Mouse (Mus musculus) bone marrow macrophage, adult 2 months (primary cell): Measurements from ENCODE around the gene Tmem25. TPM values are rescaled to one million over a fixed set of nuclear protein-coding genes. Genes with fewer than 3 reads are reported as not detected.

Source experiments
- H3K27ac ChIP-seq: 2 replicates; pipeline ENCODE4 v1.5.1; 2012; ENCODE audit warnings: low read depth, low read length; ENCODE audit not compliant: insufficient read depth
- H3K4me1 ChIP-seq: 2 replicates; pipeline ENCODE4 v1.6.1; 2012; ENCODE audit warnings: low read length; ENCODE audit not compliant: control insufficient read depth, insufficient read depth
- H3K4me3 ChIP-seq: 2 replicates; pipeline ENCODE4 v1.5.1; 2012; ENCODE audit warnings: mild to moderate bottlenecking, low read length, moderate library complexity; ENCODE audit not compliant: insufficient read depth
- CTCF ChIP-seq: IDR thresholded peaks from 2 replicates; pipeline ENCODE4 v1.5.1; 2012; ENCODE audit warnings: low read depth, mild to moderate bottlenecking, low read length, moderate library complexity
- POLR2A ChIP-seq: IDR thresholded peaks from 2 replicates; pipeline ENCODE4 v1.6.1; 2012; ENCODE audit warnings: mild to moderate bottlenecking, low read depth, low read length, borderline replicate concordance
- polyA plus RNA-seq: library from polyadenylated mRNA; stranded (reverse); fragments of >200 nt; gene quantifications from 2 replicates; pipeline ENCODE4 v1.2.4, GENCODE M21; 2012; ENCODE audit not compliant: missing spikeins, insufficient read depth, insufficient read length

Tmem25 gene
- 1.4 and 1.9 TPM in 2 replicates for polyA plus RNA-seq

DNA sequence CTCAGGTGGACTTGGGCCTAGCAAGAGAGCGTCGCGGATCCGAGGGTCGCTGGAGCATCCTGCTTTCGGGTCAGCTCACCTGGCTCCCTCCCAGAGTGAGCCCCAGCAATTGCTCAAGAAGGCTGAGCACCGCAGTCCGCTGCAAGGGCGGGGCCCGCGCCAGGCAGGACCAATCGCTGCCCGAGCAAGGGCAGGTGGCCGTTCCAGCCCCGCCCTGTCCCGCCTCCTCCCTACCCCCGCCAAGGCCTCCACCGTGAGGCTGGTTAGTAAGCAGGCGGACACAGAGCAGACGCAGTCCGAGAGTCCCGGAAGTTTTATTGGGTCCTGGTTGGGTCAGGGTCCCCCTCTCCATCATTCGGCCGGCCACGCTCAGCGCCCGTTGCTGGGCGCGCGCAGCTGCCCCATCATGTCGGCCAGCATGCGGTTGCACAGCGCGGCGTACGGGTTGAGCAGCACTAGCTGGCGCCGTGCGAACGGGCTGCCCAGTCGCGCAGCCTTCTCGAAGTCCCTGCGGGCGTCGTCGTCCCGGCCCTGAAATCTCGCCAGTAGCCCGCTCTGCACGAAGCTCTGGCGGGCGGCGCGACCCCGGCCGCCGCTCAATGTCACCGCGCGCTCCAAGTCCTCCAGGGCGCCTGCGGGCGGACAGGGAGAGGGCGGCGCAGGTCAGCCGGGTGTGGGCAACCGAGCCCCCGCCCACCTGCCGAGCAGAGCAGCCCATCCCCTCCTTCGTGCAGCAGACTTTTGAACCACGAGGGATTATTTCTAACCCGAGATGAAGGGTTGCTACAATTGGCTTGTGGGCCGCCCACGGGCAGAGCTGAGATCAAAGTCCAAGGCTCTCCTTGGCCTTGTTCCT is at the start of gene Tmem25:
Gene Tmem25, minus strand, starts transcription at position 206 of the 856 bp plus-strand sequence.
- Histone ChIP-seq H3K4me1 (peaks cover 17% of the 10 kb centered on the region; the same call in 1 of the 2 replicates), H3K27ac (no peak within 1 kb of the TSS), H3K4me3 (peak within 1 kb of the TSS; percentile 64)
- no peak for TF ChIP-seq CTCF

- no peak overlapping the region for H3K4me3 ChIP-seq
- no peak overlapping the region for H3K27ac ChIP-seq
- no peak for TF ChIP-seq POLR2A
- no peak for TF ChIP-seq CTCF
- peaks cover 13% of the 10 kb centered on the region for H3K4me1 ChIP-seq
These were observed 48.3 kb upstream of the Tmem25 start for GRCm38 (mm10) chr9:44847446-44847845.

DNA sequence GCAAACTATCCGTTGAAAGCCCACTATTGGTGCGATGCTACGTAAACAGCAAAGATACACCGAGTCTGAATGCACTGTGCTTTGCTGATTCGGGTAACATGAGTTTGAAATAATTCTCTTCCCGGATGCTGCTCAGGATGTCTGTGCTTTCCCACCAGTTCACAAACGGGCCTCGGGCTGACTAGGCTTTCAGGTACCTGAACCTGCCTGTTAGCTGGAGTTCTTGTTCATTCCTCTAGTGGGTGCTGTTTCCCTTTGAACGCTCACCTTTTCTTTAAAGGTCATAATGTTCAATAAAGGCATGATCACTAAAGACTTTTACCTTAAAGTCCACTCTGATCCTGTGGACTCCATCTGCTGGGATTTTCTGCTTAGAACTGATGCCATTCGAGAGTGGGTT is 42.1 kb upstream of the Tmem25 start:
- Histone ChIP-seq H3K4me1 (peaks cover 11% of the 10 kb centered on the region), H3K4me3 (no peak overlapping the region)
- TF ChIP-seq CTCF (no peak), POLR2A (no peak)

DNA sequence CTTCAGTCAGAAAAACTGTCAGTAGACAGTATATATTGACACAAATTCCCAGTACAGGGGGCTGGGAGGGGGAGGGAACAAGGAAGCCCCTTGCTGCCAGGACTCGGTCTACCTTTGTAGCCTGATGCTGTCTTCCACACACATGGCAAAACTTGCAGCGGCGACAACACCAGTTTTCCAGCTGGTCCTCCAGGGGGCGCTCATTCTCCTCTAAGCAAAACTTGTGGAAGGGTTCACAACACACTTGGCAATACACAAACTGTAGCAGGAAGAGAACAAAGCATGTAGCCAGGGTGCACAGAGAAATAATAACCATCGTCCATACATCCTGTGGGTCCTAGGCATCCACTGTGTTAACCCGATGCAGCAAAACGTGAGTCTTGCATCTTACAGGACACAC is 37.3 kb upstream of the Tmem25 start:
- Histone ChIP-seq H3K4me3 (no peak overlapping the region), H3K4me1 (peaks cover 3% of the 10 kb centered on the region; the same call in 1 of the 2 replicates), H3K27ac (no peak overlapping the region)
- TF ChIP-seq POLR2A (no peak), CTCF (peak; percentile 67)

More for the DNA sequence above, 42.1 kb upstream of the Tmem25 start:
- H3K27ac ChIP-seq = no peak overlapping the region

- Histone ChIP-seq H3K4me3 (no peak overlapping the region), H3K27ac (no peak overlapping the region), H3K4me1 (no peaks in the 10 kb centered on the region)
- no peak for TF ChIP-seq POLR2A
- TF ChIP-seq CTCF = no peak
These were observed 33.2 kb upstream of the Tmem25 start for GRCm38 (mm10) chr9:44832356-44832755.

- no peak overlapping the region for H3K4me3 ChIP-seq
These were observed 31.4 kb upstream of the Tmem25 start for GRCm38 (mm10) chr9:44830506-44830905.

GRCm38 (mm10) chr9:44828944-44829343 is 29.8 kb upstream of the Tmem25 start:
- H3K27ac ChIP-seq = no peak overlapping the region
- H3K4me3 ChIP-seq = no peak overlapping the region
- H3K4me1 ChIP-seq = no peaks in the 10 kb centered on the region
- TF ChIP-seq POLR2A (no peak), CTCF (no peak)

More at GRCm38 (mm10) chr9:44830506-44830905, 31.4 kb upstream of the Tmem25 start:
- no peak overlapping the region for H3K27ac ChIP-seq
- H3K4me1 ChIP-seq = no peaks in the 10 kb centered on the region
- no peak for TF ChIP-seq CTCF
- TF ChIP-seq POLR2A = no peak

- Histone ChIP-seq H3K27ac (no peak overlapping the region), H3K4me1 (no peaks in the 10 kb centered on the region), H3K4me3 (no peak overlapping the region)
- TF ChIP-seq POLR2A (no peak), CTCF (no peak)
These were observed 27.6 kb upstream of the Tmem25 start for GRCm38 (mm10) chr9:44826660-44827059.

DNA sequence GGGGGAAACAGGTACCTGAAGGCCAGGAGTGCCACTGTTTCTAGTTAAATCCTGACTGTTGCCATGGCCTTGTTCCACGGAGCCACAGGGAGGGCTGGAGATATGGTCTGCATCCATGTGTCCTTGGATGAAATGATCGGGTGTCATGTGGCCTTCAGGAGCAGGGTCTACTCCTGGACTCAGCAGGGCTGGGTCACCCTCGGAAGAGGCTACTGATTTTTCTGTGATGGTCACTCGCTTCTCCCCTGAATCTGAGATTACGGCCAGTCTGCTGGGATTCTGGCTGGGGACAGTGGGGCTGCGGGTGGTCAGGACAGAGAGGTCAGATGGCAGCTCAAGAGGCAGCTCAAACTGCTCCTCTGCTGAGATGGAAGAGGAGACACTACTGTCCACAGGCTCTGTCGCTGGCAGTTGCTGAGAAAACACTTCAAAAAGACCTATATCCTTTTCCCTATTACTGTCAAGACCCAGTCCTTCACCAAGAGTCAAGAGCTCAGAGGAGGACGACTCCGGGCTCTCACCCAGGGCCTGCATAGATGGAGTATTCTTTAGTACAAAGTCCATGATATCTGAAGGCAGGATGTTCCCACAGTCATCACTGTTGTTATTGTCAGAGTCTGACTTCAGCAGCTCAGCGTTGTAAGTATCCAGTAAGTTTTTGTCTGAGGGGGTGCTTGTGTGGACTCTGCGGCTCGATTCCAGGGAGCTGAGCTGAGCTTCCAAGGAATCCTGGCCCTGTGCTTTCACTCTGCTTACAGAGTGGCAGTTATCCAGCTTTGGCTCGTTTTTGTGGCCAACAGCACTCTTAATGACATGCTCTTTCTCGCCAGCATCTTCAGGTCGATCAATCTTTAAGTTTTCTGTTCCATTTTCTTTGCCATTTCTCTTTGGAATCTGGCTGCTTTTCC is 21.1 kb upstream of the Tmem25 start:
- no peak for TF ChIP-seq POLR2A
- no peak overlapping the region for H3K4me3 ChIP-seq
- no peak overlapping the region for H3K27ac ChIP-seq
- no peaks in the 10 kb centered on the region for H3K4me1 ChIP-seq

DNA sequence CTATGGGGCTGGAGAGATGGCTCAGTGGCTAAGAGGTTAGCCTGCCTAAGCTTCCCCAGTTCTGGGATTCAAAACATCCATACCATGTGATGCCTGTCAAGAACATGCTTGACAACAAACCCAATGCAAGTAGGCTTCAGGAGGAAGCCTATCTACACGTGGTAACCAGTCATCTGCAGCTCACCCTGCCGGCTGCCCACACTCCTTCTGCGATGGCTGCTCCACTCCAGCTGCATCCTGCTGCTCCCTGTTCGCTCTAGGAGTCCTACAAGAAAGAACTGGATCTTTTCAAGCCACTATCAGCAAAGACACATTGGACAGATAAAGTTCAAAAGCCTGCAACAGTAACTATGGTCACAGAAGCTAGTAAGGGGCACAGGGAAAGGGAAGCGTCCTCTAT is 18.4 kb upstream of the Tmem25 start:
- TF ChIP-seq POLR2A = no peak
- Histone ChIP-seq H3K27ac (no peak overlapping the region), H3K4me1 (no peaks in the 10 kb centered on the region), H3K4me3 (no peak overlapping the region)
